Mouse (Mus musculus): ENCODE data around the gene Dnase1l3. TPM values are rescaled to one million over a fixed set of nuclear protein-coding genes. Genes with fewer than 3 reads are reported as not detected.
A peak's percentile ranks its signal among the peaks of the same experiment; 100 is the strongest.

The Dnase1l3 gene
- polyA plus RNA-seq, 1 experiment from 2014 or later = 0.99 TPM

DNA sequence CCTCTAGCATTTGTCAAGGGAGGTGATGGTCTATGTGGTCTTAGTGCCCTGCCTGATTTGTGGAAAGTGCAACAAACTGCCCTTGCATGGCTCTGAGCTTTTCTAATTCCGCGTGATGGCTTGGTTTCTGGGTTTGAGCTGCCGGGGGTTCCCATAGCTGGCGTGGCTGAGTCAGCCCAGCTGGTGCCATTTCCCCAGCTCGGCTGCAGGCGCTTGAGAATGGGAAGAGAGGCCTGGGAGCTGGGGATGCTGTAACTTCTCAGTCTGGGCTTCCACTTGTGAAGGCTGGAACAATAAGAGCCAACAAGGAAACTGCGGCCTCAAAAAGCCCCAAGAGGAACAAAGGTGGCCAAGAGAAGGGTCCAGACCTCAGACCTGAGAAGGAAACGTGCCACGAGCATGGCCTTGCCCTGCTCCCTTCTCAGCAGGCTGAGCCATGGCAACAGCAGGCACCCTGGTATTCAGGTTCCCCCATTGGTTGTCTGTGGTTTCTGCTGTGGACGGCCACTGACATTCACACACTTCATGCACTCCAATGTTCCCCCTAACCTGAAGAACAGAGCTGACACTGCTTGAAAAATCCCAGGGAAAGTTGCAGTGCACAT, 22.4 kb downstream of the Dnase1l3 start:
- Histone ChIP-seq H3K36me3 (no peaks in the 10 kb centered on the region), H3K4me1 (no peaks in the 10 kb centered on the region; the same call in 1 of the 2 replicates), H3K9ac (no peak overlapping the region), H3K4me3 (replicated peaks) (no peak overlapping the region), H3K9me3 (no peaks in the 10 kb centered on the region), H3K4me2 (no peak overlapping the region), H3K27ac (no peak overlapping the region), H3K27me3 (replicated peaks) (no peaks in the 10 kb centered on the region)
- ATAC-seq (ENCODE audit: insufficient read depth, low FRiP score, low read depth) = no peak
- WGBS = 40% methylated on average over 10 of the region's 10 CpGs

DNA sequence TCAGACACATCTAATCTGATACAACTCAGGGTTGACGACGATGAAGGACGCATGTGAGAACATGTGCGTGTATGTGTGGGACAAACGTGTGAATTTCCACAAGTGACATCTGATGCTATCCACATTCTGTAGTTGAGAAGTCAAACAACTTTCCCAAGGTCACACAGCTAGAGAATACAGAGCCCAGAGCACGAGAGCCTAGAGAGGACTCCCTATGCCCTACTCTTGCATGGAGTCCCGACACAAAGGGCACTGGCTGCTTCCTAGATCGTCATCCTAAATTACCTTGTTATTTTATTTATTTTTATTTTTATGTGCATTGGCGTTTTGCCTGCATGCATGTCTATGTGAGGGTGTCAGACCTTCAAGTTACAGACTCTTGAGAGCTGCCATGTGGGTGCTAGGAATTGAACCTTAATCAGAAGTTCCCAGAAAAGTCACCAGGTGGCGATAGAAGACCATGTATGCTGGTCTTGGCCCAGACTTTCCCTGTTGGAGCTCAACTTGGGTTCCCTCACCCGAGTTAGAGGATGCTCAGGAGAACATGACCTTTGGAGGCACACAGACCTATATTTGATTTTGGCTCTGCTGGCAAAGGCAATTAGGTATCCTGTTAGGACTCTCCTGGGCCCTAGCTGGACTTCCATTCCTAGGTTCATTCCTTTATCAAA, 30.0 kb downstream of the Dnase1l3 start:
- H3K4me3 ChIP-seq (replicated peaks) = no peak overlapping the region
- ATAC-seq (ENCODE audit: insufficient read depth, low FRiP score, low read depth) = peak; percentile 57; the same call in 1 of the 2 replicates

DNA sequence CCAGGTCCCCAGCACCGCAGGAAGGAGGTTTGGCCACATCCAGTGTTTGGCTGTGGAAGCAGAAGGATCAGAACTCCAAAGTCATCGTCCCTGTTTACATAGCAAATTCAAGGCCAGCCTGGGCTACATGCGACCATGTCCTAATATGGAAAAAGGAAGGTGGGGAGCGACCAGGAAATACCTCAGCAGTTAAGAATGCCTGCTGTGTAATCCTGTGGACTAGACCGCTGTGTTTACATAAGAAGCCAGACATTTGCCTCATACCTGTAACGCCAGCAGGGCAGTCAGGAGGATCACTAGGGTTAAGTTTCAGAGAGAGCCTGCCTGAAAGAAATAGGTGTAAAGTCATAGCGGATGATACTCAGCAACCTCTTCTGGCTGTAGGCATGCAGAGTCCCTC, 31.2 kb downstream of the Dnase1l3 start:
- 51% methylated on average over 7 of the region's 7 CpGs for WGBS
- ATAC-seq (ENCODE audit: insufficient read depth, low FRiP score, low read depth) = no peak
- Histone ChIP-seq H3K4me3 (replicated peaks) (no peak overlapping the region), H3K9me3 (no peaks in the 10 kb centered on the region), H3K27me3 (replicated peaks) (no peaks in the 10 kb centered on the region), H3K4me1 (0 out of 2 replicates have a peak, but pooled peaks cover 18% of the 10 kb centered on the region), H3K27ac (peak overlapping the region; percentile 8; the same call in 1 of the 2 replicates), H3K4me2 (no peak overlapping the region), H3K36me3 (no peaks in the 10 kb centered on the region), H3K9ac (no peak overlapping the region)

More for the DNA sequence above, 30.0 kb downstream of the Dnase1l3 start:
- H3K27ac ChIP-seq = no peak overlapping the region
- H3K36me3 ChIP-seq = no peaks in the 10 kb centered on the region
- no peak overlapping the region for H3K9ac ChIP-seq
- H3K4me1 ChIP-seq = 0 out of 2 replicates have a peak, but pooled peaks cover 18% of the 10 kb centered on the region
- H3K27me3 ChIP-seq (replicated peaks) = no peaks in the 10 kb centered on the region
- H3K4me2 ChIP-seq = no peak overlapping the region
- WGBS = 42% methylated on average over 11 of the region's 11 CpGs
- no peaks in the 10 kb centered on the region for H3K9me3 ChIP-seq

DNA sequence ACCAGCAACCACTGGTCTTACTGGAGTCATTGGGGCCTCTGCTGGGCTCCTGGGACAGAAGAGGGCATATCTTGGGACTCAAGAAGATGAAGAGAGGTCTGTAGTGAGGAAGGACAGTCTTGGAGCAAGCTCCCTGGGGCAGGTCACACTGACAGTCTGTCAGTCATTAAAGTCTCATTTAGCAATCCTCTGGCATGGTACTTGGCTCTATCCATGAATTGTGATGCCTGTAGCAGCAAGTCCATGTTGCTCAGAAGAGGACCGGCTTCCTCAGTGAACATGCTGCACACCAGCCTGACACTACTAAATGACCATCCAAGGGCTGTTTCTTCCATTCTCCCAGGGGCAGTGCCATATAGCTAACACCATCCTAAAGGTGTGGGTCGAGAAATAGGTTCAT, 31.7 kb downstream of the Dnase1l3 start:
- Histone ChIP-seq H3K27ac (no peak overlapping the region), H3K27me3 (replicated peaks) (no peaks in the 10 kb centered on the region), H3K9ac (no peak overlapping the region), H3K4me3 (replicated peaks) (no peak overlapping the region), H3K9me3 (no peaks in the 10 kb centered on the region), H3K4me2 (no peak overlapping the region), H3K36me3 (no peaks in the 10 kb centered on the region), H3K4me1 (0 out of 2 replicates have a peak, but pooled peaks cover 18% of the 10 kb centered on the region)
- ATAC-seq (ENCODE audit: insufficient read depth, low FRiP score, low read depth) = no peak
- WGBS = 83% methylated on average over 2 of the region's 2 CpGs

DNA sequence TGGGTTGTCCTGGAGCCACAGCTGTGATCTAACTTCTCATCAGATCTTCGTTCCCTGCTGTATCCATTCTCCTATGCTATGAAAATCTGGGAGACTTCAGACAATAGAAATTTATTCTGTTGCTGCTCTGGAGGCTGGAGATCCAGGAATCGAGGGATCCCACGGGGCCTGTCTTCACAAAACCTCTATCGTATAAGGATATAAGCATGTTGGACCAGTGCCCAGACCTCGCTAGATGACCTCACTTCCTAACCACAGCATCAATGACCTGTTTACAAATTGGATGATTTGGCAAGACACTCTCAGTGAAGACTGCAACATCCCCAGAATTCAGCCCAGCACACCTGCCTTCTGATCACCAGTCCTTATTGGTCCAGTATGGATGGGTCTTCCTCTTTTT, 32.7 kb downstream of the Dnase1l3 start:
- no peak overlapping the region for H3K27ac ChIP-seq
- H3K9me3 ChIP-seq = no peaks in the 10 kb centered on the region
- no peak overlapping the region for H3K4me3 ChIP-seq (replicated peaks)
- 0 out of 2 replicates have a peak, but pooled peaks cover 21% of the 10 kb centered on the region for H3K4me1 ChIP-seq
- no peaks in the 10 kb centered on the region for H3K27me3 ChIP-seq (replicated peaks)
- H3K9ac ChIP-seq = no peak overlapping the region
- 43% methylated on average over 5 of the region's 5 CpGs for WGBS
- H3K36me3 ChIP-seq = no peaks in the 10 kb centered on the region
- no peak for ATAC-seq (ENCODE audit: insufficient read depth, low FRiP score, low read depth)
- H3K4me2 ChIP-seq = no peak overlapping the region

DNA sequence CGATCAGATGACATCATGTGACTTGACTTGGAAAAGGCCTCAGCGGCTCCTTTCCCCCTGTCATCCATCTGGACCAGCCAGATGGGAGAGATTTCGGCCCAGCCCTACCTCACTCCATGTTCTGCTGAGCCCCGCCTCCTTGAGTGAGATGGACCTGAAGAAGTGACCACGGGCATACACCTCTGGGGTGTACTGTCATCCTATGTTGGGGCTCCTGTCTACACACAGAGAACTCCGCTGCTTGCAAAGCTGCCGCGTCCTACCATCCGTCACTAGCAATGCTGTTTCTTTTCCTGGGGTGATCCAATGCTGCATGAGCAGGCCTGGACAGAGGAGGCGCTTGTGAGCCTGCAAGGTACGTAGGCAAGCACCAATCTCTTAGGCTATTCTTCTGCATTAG, 33.8 kb downstream of the Dnase1l3 start:
- no peak for ATAC-seq (ENCODE audit: insufficient read depth, low FRiP score, low read depth)
- no peak overlapping the region for H3K4me3 ChIP-seq (replicated peaks)
- WGBS = 66% methylated on average over 11 of the region's 11 CpGs

DNA sequence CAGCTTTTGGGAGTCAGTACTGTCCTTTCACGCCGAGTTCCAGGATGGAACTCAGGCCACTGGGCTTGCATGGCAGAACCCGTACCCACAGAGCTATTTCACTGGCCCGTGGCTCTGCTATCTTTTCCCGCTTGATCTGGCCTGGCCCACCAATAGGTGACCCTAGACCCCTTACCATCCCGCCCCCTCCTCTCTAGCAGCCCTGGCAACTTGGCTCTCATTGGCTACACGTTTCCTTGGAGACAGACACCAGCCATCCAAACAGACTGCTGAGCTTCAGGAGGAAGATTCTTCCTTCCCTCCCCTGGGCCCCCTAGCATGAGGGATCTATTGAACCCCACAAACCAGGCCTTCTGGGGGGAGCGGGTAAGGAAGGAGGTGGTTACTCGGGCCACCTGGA, 37.3 kb downstream of the Dnase1l3 start, which contains the start of gene Gm45521:
Gene Gm45521, plus strand, starts transcription at position 240 of the 400 bp plus-strand sequence.
- Histone ChIP-seq H3K27ac (no peak within 1 kb of the TSS), H3K9ac (no peak within 1 kb of the TSS)
- 51% methylated on average over 9 of the region's 9 CpGs for WGBS

More for the DNA sequence above, 33.8 kb downstream of the Dnase1l3 start:
- Histone ChIP-seq H3K27me3 (replicated peaks) (no peaks in the 10 kb centered on the region), H3K4me2 (no peak overlapping the region), H3K9ac (no peak overlapping the region), H3K4me1 (0 out of 2 replicates have a peak, but pooled peaks cover 21% of the 10 kb centered on the region), H3K36me3 (no peaks in the 10 kb centered on the region), H3K27ac (no peak overlapping the region), H3K9me3 (no peaks in the 10 kb centered on the region)

DNA sequence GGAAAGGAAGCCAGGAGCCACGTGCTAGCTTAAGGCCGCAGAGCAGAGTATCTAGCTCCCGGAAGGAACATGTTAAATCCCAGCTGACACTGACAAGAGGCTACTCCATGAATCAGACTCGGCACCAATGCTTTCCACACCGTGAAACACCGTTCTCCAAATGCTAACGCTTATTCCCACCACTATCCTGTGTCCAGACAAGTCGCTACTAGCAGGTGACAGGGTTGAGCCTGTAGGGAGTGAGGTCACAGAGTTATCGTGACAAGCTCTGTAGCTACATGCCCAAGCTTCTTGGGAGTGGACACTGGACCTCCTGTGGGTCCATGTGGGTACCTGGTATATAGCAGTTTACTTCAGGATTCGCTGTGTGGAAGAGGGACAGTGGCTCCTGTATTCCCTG, 37.9 kb downstream of the Dnase1l3 start:
- ATAC-seq (ENCODE audit: insufficient read depth, low FRiP score, low read depth) = no peak
- WGBS = 54% methylated on average over 10 of the region's 10 CpGs
- Histone ChIP-seq H3K4me2 (no peak overlapping the region), H3K27me3 (replicated peaks) (no peaks in the 10 kb centered on the region), H3K36me3 (no peaks in the 10 kb centered on the region), H3K4me3 (replicated peaks) (no peak overlapping the region), H3K4me1 (peaks cover 24% of the 10 kb centered on the region; the same call in 1 of the 2 replicates), H3K9ac (no peak overlapping the region), H3K9me3 (no peaks in the 10 kb centered on the region), H3K27ac (no peak overlapping the region)

More for the DNA sequence above, 37.3 kb downstream of the Dnase1l3 start, which contains the start of gene Gm45521:
- no peaks in the 10 kb centered on the region for H3K9me3 ChIP-seq
- H3K4me1 ChIP-seq = peaks cover 29% of the 10 kb centered on the region; the same call in 1 of the 2 replicates
- no peaks in the 10 kb centered on the region for H3K27me3 ChIP-seq (replicated peaks)
- H3K4me3 ChIP-seq (replicated peaks) = no peak within 1 kb of the TSS
- H3K36me3 ChIP-seq = no peaks in the 10 kb centered on the region
- H3K4me2 ChIP-seq = no peak within 1 kb of the TSS
- ATAC-seq (ENCODE audit: insufficient read depth, low FRiP score, low read depth) = no peak

DNA sequence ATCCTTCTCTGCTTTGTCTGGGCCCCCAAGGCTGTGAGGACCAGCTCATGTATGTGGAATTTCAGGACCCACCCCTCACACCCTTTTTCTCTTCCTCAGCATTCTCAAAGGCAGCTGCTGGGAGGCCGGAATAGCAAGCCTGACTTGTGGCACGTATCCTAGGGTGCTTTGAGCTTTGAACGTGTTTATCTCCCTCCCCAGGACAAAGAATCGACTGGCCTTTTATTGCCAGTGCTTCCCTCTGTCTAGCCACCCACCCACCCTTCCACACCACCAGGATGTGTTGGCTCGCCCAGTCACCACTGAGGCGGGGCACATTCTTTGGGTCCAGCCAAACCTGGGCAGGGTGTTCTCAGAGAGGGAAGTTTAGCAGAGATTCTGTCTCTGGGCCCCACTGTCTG, 40.3 kb downstream of the Dnase1l3 start:
- H3K4me1 ChIP-seq = peaks cover 17% of the 10 kb centered on the region; the same call in 1 of the 2 replicates
- no peak overlapping the region for H3K4me3 ChIP-seq (replicated peaks)
- H3K27ac ChIP-seq = peak overlapping the region; percentile 83
- H3K27me3 ChIP-seq (replicated peaks) = no peaks in the 10 kb centered on the region
- 0 out of 2 replicates have a peak overlapping the region, but pooled peaks have one; percentile 2 for H3K4me2 ChIP-seq
- H3K36me3 ChIP-seq = 0 out of 2 replicates have a peak, but pooled peaks cover 5% of the 10 kb centered on the region
- WGBS = 39% methylated on average over 6 of the region's 6 CpGs
- no peak overlapping the region for H3K9ac ChIP-seq
- H3K9me3 ChIP-seq = no peaks in the 10 kb centered on the region
- ATAC-seq (ENCODE audit: insufficient read depth, low FRiP score, low read depth) = peak; percentile 72

DNA sequence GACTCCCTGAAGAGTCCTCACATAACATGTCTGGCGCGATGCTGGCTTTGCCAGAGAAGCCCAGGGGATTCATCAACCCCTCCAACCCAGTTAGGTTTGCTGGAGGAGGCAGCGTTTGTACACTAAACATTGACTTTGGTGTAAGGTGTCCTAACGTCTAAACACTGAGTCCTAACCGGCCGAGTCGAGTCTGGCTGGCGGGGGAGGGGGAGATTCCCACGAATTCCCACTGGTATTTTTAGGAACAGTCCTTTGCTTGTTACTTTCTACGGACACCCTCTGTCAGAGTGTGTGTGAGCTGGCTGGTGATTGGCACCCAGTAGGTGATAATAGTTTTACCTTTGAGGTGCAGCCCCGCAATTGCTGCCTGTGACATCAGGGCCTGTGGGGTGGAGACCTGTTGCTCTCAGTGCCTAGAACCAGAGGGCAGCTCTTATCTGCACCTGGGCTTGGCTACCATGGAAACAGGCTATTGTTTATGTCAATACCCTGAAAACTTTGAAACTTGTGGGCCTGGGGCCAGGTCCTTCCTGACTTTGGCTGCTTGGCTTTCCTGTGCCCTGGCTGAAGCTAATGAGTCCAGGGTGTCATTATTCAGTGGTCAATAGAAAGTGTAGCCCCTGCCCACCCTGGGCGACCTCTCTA, 41.6 kb downstream of the Dnase1l3 start:
- peak overlapping the region; percentile 83 for H3K27ac ChIP-seq
- 13% methylated on average over 12 of the region's 12 CpGs for WGBS
- no peak overlapping the region for H3K4me2 ChIP-seq
- H3K27me3 ChIP-seq (replicated peaks) = no peaks in the 10 kb centered on the region
- peaks cover 13% of the 10 kb centered on the region; the same call in 1 of the 2 replicates for H3K36me3 ChIP-seq
- ATAC-seq (ENCODE audit: insufficient read depth, low FRiP score, low read depth) = peak; percentile 85
- H3K9me3 ChIP-seq = no peaks in the 10 kb centered on the region
- H3K4me1 ChIP-seq = peaks cover 17% of the 10 kb centered on the region; the same call in 1 of the 2 replicates
- no peak overlapping the region for H3K4me3 ChIP-seq (replicated peaks)
- H3K9ac ChIP-seq = no peak overlapping the region

DNA sequence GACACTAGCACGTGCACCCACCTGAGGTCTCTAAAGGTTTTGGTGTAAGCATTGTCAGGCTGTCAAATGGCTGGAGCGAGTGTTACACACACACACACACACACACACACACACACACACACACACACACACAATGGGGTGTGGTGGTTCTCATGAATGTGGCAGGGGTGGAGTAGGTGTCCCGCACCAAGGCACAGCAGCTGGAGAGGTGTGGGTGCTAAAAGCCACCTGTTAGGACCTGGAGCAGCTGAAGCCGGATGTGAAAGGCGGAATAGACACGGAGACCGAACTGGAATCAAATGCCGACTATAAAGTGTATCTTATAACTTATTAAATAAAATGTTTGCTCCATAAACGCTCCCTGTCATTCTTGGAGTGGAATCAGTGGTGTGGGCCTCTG, 43.1 kb downstream of the Dnase1l3 start:
- no peak overlapping the region for H3K9ac ChIP-seq
- H3K9me3 ChIP-seq = no peaks in the 10 kb centered on the region
- WGBS = 87% methylated on average over 9 of the region's 9 CpGs
- H3K4me1 ChIP-seq = peaks cover 14% of the 10 kb centered on the region; the same call in 1 of the 2 replicates
- H3K27me3 ChIP-seq (replicated peaks) = no peaks in the 10 kb centered on the region
- H3K27ac ChIP-seq = no peak overlapping the region
- H3K4me2 ChIP-seq = no peak overlapping the region
- H3K36me3 ChIP-seq = peaks cover 13% of the 10 kb centered on the region; the same call in 1 of the 2 replicates
- no peak for ATAC-seq (ENCODE audit: insufficient read depth, low FRiP score, low read depth)
- no peak overlapping the region for H3K4me3 ChIP-seq (replicated peaks)

Data from stomach, embryonic 15.5 days (tissue).